Comparison of ENCODE assay signal across 21 mouse cellular contexts in the genomic region with DNA sequence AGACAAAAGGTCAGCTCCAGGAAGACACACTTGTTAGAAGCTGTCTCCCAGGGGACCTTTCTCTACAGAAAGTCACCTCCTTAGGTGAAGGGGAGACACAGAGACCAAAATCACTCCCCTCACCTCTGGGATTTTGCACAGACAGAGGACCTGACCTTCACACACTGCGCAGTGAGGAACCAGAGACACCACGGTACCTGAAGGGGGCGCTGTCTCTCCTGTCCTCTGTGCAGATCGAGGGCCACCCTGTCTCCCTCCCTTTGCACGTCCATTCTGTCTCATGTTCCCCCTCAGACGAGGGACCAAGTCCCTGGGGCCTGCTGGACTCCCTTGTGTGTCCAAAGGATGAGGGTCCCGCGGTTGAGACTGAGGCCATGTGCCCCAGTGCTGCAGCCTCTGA. TPM values are rescaled to one million over a fixed set of nuclear protein-coding genes. Genes with fewer than 3 reads are reported as not detected.
DNase-seq lines count a peak whose midpoint lies in the region; ATAC-seq and TF ChIP-seq lines count a peak whose summit lies in the region.
"Had no signal": no experiment of that assay in that cellular context is flagged by ENCODE, and none has a peak within 500 bp of the region (broad histone marks: within the 10 kb centered on the region; RNA-seq: fewer than 3 reads in every experiment).

No protein-coding gene starts in this region.

- H3K27ac ChIP-seq in lung, embryonic 14.5 days (ENCODE audit: low read depth): no peak overlapping the region
- H3K27ac ChIP-seq in intestine, embryonic 15.5 days: peak overlapping the region; percentile 86
- H3K27ac ChIP-seq: heart, embryonic 13.5 days; liver, embryonic 13.5 days; neural tube, embryonic 12.5 days had no signal

- no peak overlapping the region for H3K4me3 ChIP-seq in lung, embryonic 14.5 days (ENCODE audit: low read depth, low read length)
- H3K4me3 ChIP-seq in intestine, embryonic 15.5 days (replicated peaks): no peak overlapping the region
- H3K4me3 ChIP-seq: heart, embryonic 13.5 days; liver, embryonic 13.5 days; neural tube, embryonic 12.5 days had no signal

- no peaks in the 10 kb centered on the region for H3K4me1 ChIP-seq in lung, embryonic 14.5 days (ENCODE audit: insufficient read depth)
- H3K4me1 ChIP-seq in intestine, embryonic 15.5 days (replicated peaks): peaks cover 36% of the 10 kb centered on the region
- H3K4me1 ChIP-seq: heart, embryonic 13.5 days; neural tube, embryonic 12.5 days had no signal

- TF ChIP-seq CTCF in lung, embryonic 14.5 days (IDR thresholded peaks at IDR 0.05; ENCODE audit: low read depth): peak; percentile 22; the same call in 1 of the 2 replicates

- WGBS in lung, embryonic 14.5 days: 70% methylated on average over 8 of the region's 8 CpGs
- WGBS in intestine, embryonic 15.5 days: 79% methylated on average over 8 of the region's 8 CpGs

- ATAC-seq in CD4-positive, CD25-positive, alpha-beta regulatory T cell, adult 4 months: no peak
- no peak for ATAC-seq in lung, embryonic 14.5 days (ENCODE audit: insufficient read depth)
- ATAC-seq in intestine, embryonic 15.5 days: no peak
- ATAC-seq: forebrain, embryonic 16.5 days had no signal

- no peaks in the 10 kb centered on the region for H3K9me3 ChIP-seq in lung, embryonic 14.5 days (ENCODE audit: low read depth, low read length)
- no peaks in the 10 kb centered on the region for H3K9me3 ChIP-seq in intestine, embryonic 15.5 days
- H3K9me3 ChIP-seq: G1E; liver, embryonic 13.5 days had no signal

- no peak overlapping the region for H3K4me2 ChIP-seq in lung, embryonic 14.5 days
- H3K4me2 ChIP-seq in intestine, embryonic 15.5 days (replicated peaks): no peak overlapping the region
- H3K4me2 ChIP-seq: heart, embryonic 13.5 days; liver, embryonic 13.5 days; neural tube, embryonic 12.5 days had no signal

- H3K9ac ChIP-seq in lung, embryonic 14.5 days: no peak overlapping the region
- no peak overlapping the region for H3K9ac ChIP-seq in intestine, embryonic 15.5 days
- H3K9ac ChIP-seq: heart, embryonic 13.5 days; liver, embryonic 13.5 days; neural tube, embryonic 12.5 days had no signal

- H3K36me3 ChIP-seq in lung, embryonic 14.5 days (ENCODE audit: insufficient read depth): no peaks in the 10 kb centered on the region
- H3K36me3 ChIP-seq in intestine, embryonic 15.5 days: no peaks in the 10 kb centered on the region; the same call in 1 of the 2 replicates
- H3K36me3 ChIP-seq: G1E; heart, embryonic 13.5 days; liver, embryonic 13.5 days; neural tube, embryonic 12.5 days had no signal

- DNase-seq in CD4-positive, CD25-positive, alpha-beta regulatory T cell, adult 2 months (ENCODE audit: low read depth, low spot score): peak; percentile 12
- DNase-seq in lung, embryonic 14.5 days: no peak
- DNase-seq in lung, adult 18-20 months: no peak
- DNase-seq in ES-CJ7 (ENCODE audit: low read depth, low spot score): peak; percentile 41
- no peak for DNase-seq in gastrocnemius, postnatal 25 days
- no peak for DNase-seq in layer of hippocampus, postnatal 14 days (ENCODE audit: low spot score in 2 of 2)
- DNase-seq: adrenal gland, adult 8-10 months; cerebellum, adult 11 months; cerebellum, postnatal 25 days; heart, postnatal 4 days; liver, embryonic 13.5 days; lung, postnatal 36 days; spleen, adult 18-20 months; thymus, postnatal 36 days had no signal

- H3K27me3 ChIP-seq in lung, embryonic 14.5 days (ENCODE audit: insufficient read depth, low read length): no peaks in the 10 kb centered on the region
- no peaks in the 10 kb centered on the region for H3K27me3 ChIP-seq in intestine, embryonic 15.5 days (replicated peaks)
- H3K27me3 ChIP-seq: heart, embryonic 13.5 days; liver, embryonic 13.5 days; neural tube, embryonic 12.5 days had no signal

RNA-seq across cellular contexts. Expression of gene Myom3, which starts 8.6 kb away (rescaled TPM):
- not detected for polyA plus RNA-seq in CD4-positive, CD25-positive, alpha-beta regulatory T cell, adult 4 months (2017; shearing (Covaris generic))
- polyA plus RNA-seq in lung, embryonic 14.5 days (2014; fragmentation: Nextera tagmentation; extraction: Ambion mirVana): not detected in 2 replicates
- 1.1 TPM in 2 replicates for polyA plus RNA-seq in intestine, embryonic 15.5 days (2015; fragmentation: Nextera tagmentation; extraction: Ambion mirVana)
- total RNA-seq in gastrocnemius, postnatal 25 days (2021): 10 to 100 TPM; 58.1 to 76.7 TPM
- 1 to 10 TPM; 1.4 to 1.5 TPM for total RNA-seq in layer of hippocampus, postnatal 14 days (2021)
- total RNA-seq: monocyte, adult 5-6 weeks had no signal
- polyA plus RNA-seq: G1E had no signal

RNA-seq across cellular contexts. Expression of gene Il22ra1, which starts 22.9 kb away (rescaled TPM):
- polyA plus RNA-seq in CD4-positive, CD25-positive, alpha-beta regulatory T cell, adult 4 months (2017; shearing (Covaris generic)): not detected
- polyA plus RNA-seq in lung, embryonic 14.5 days (2014; fragmentation: Nextera tagmentation; extraction: Ambion mirVana): 0.12 TPM in 1 of 2 replicates, not detected in the other
- polyA plus RNA-seq in intestine, embryonic 15.5 days (2015; fragmentation: Nextera tagmentation; extraction: Ambion mirVana): 4.7 and 6.5 TPM in 2 replicates
- total RNA-seq in gastrocnemius, postnatal 25 days (2021): under 1 TPM in 1 of 2 experiments, not detected in 1; 0.11 TPM
- under 1 TPM in 1 of 2 experiments, not detected in 1; 0.12 TPM for total RNA-seq in layer of hippocampus, postnatal 14 days (2021)
- total RNA-seq: monocyte, adult 5-6 weeks had no signal
- polyA plus RNA-seq: forebrain, embryonic 16.5 days; G1E; heart, embryonic 13.5 days; neural tube, embryonic 12.5 days had no signal

Comparison
In these comparisons a context has a peak if more than half of its experiments do, and no peak if none do; other contexts are left out.
1. DNase-seq: peak in CD4-positive, CD25-positive, alpha-beta regulatory T cell, adult 2 months (single experiment) and ES-CJ7 (single experiment); none in lung, embryonic 14.5 days (single experiment), lung, adult 18-20 months (0 of 2), gastrocnemius, postnatal 25 days (single experiment) and layer of hippocampus, postnatal 14 days (0 of 2).